Mouse (Mus musculus) mammary gland, adult 2 months (tissue): ENCODE measurements around the gene Irak3. TPM values are rescaled to one million over a fixed set of nuclear protein-coding genes. Genes with fewer than 3 reads are reported as not detected.

Experiments
- polyA plus RNA-seq: library from polyadenylated mRNA; depleted of rRNA; stranded (reverse); fragments of >200 nt; gene quantifications from 2 replicates; pipeline ENCODE4 v1.2.3, GENCODE M21; 2012; ENCODE audit warnings: low replicate concordance; rRNA removed

Gene Irak3
- 7.7 and 11.4 TPM in 2 replicates for polyA plus RNA-seq

DNA sequence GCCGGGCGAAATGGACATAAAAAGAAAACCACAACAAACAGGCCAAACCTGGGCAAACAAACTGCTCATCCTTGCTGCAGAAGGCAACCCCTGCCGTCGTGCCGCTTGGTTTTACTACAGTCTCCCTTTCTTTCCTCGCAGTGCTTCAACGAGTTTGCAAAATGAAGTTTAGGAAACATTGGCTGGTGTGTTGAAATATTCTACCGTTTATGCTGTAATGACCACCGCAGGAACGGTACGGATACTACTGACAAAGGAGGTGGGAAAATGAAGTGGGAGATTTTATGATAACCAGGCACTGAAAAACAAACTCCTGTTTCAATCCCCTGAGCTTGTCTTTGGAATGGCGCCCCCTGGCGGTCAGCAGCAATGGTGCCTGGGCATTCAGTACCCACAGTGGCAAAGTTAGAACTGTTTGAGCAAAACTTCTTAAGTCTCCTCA, at the start of gene Irak3:
Gene Irak3, minus strand, starts transcription at position 170 of the 442 bp plus-strand sequence.

DNA sequence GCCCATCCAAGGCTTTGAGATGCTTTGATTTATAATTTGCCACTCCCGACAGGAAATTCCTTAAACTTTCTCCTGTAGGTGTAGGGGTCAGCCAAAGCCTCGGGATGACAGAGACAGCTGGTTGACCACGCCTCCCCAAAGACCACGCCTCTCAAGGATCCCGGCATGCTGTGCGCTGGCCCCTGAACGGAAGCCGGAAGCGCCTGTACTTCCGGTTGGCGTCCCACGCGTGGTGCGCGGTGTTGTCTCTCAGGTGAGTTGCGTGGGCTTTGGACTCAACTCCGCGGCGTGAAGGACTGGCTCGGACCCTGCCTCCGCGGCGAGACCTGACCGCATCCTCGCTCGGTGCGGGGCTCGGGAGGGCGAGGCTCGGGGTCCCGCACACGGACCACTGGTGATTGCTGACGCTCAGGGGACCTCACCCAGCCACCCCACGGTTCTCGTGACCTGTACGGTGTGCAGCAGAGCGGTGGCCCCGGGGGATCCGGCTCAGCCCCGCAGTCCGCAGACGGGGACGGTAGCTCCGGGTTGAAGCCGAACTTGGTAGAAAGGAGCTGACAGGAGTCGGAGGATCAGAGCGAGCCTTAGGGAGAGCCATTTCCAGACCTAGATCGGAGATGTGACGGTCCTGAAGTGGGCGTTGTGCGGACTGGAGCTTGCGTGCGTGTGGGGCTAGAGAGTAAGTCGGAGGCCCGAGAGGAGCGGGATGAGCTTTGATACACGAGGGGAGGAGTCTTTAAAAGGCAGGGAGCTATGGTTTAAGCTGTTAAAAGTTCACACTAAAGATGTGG, 25.1 kb upstream of the Irak3 start, which contains the start of gene Llph:
Gene Llph, plus strand, starts transcription at position 200 of the 791 bp plus-strand sequence.

DNA sequence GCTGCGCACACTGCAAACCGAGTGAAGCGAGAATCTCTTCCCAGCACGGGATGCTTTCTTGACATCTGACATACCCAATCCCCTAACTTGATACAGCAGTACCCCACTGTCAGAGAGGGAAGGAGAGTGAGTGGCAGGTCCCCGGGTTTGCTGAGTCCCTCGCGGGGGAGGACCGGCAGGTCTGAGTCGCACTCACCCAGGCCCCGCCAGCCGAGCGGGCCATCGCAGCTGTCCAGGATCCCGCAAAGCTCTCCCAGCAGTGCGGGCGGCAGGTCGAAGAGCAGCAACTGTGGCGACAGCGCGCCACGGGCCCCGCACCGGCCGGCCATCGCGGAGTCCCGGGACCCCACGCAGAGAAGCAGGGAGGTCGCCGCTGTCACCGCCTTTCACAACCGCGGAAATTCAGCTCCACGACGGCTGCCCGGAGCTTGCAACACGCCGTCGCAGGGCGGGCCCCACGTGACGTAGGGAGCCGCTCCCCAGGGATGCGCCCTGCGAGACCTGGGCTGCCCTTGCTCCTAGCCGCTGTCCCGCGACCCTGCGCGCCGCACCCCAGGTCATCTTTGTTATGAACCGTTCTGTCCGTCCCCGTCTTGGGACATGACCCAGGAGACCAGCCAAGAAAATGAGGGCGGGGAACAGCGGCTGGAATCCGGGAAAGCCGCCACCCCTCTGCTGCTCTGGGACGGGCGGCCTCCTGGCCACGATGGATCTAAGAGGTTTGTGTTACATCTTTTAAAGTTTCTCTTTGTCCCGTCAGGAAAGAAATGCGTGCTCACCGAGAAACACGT, 604 bp downstream of the Irak3 start, which contains the start of gene Tmbim4:
Gene Tmbim4, plus strand, starts transcription at position 460 of the 791 bp plus-strand sequence.

DNA sequence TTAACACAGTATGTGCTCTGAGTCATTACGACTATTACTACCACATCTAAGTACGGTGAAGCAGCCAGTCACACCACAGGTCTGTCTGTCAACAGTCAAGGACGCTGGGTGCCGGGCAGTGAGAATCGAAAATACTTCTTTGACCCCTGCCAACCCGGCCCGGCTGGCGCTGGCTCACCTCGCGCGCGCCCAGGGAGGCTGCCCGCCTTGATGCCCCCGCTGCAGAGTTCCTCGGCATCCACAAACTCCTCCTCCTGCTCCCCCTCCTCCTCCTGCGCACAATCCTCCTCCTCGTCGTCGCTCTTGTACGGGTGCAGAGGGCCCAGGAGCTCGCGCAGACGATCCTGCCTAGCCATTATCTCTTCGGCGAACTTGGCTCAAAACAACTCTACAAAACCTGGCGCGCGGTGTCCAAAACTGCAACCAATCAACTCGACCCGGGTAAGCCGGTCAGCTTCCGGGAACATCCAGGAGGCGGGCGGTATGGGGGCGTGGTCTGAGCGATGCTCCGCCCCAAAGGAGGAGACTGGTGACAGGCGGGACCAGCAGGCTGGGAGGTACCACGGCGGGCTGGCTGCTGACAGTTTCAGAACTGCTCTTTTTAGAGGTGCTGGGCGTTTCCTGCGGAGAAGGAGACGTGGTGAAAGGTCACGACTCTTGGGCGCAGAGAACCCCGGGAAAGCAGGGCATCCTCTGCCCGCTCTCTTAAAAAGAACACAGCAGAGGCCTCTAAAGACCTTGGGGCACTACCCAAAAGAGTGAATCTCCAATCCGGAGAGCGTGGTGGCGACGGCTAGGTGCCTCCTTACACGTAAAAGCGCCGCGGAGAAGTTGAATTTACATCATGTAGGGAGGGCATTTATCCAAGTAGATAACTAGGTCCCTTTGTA, 89.2 kb downstream of the Irak3 start, which contains the start of gene Helb:
Gene Helb, minus strand, starts transcription at position 481 of the 890 bp plus-strand sequence.

Other genes with a start within 250 kb of the Irak3 start
- gene Helb, start 89.1 kb downstream of the Irak3 start, polyA plus RNA-seq = 6.4 and 9.3 TPM in 2 replicates
- gene Tmbim4, start 540 bp downstream of the Irak3 start, polyA plus RNA-seq = 250 and 286 TPM in 2 replicates
- gene Llph, start 24.9 kb upstream of the Irak3 start, polyA plus RNA-seq = 1.4 and 4.7 TPM in 2 replicates